Mouse (Mus musculus) hindbrain, embryonic 15.5 days (tissue): ENCODE data around the gene Il11ra1. TPM values are rescaled to one million over a fixed set of nuclear protein-coding genes. Genes with fewer than 3 reads are reported as not detected.
A peak's percentile ranks its signal among the peaks of the same experiment; 100 is the strongest.
"Not testable (repeated sequence)": the region's sequence is repeated elsewhere in the genome, so short reads cannot be mapped to it uniquely, and the experiment has no call there.

Experiments
- ATAC-seq: fragments of 200-750 bp; cut with Nextera tagmentation; 2 replicates; pipeline ENCODE4 v1.8.0; 2017; ENCODE audit warnings: low read depth, moderate number of reproducible peaks, moderate TSS enrichment; ENCODE audit not compliant: low FRiP score
- H3K27ac ChIP-seq: fragments of 300-500 bp; sonication (generic); replicated peaks from 2 replicates; pipeline ENCODE4 v1.5.1; 2015; ENCODE audit warnings: mild to moderate bottlenecking, inconsistent platforms
- H3K27me3 ChIP-seq: fragments of 300-500 bp; sonication (generic); 2 replicates; pipeline ENCODE4 v1.6.1; 2015; ENCODE audit warnings: control low read depth, inconsistent platforms
- H3K36me3 ChIP-seq: fragments of 300-500 bp; sonication (generic); 2 replicates; pipeline ENCODE4 v1.6.1; 2015; ENCODE audit warnings: control low read depth, inconsistent platforms
- H3K4me1 ChIP-seq: fragments of 300-500 bp; sonication (generic); replicated peaks from 2 replicates; pipeline ENCODE4 v1.6.1; 2015; ENCODE audit warnings: control low read depth, inconsistent platforms
- H3K4me2 ChIP-seq: fragments of 300-500 bp; sonication (generic); 2 replicates; pipeline ENCODE4 v1.6.1; 2015; ENCODE audit warnings: moderate library complexity, mild to moderate bottlenecking, inconsistent platforms
- H3K4me3 ChIP-seq: fragments of 300-500 bp; sonication (generic); 2 replicates; pipeline ENCODE4 v1.5.1; 2015; ENCODE audit warnings: mild to moderate bottlenecking, inconsistent platforms
- H3K9ac ChIP-seq: fragments of 300-500 bp; sonication (generic); 2 replicates; pipeline ENCODE4 v1.6.1; 2015; ENCODE audit warnings: inconsistent platforms
- H3K9me3 ChIP-seq: fragments of 300-500 bp; sonication (generic); 2 replicates; pipeline ENCODE4 v1.6.1; 2016; ENCODE audit warnings: control low read depth, inconsistent platforms
- WGBS: fragments of 180-500 bp; shearing (Covaris S2); methylation state at CpG from one replicate; pipeline ENCODE4 v1.1.7; 2015; 5-methylcytosine and 5-hydroxymethylcytosine counted together
- polyA plus RNA-seq: library from polyadenylated mRNA; unstranded; fragments of >200 nt; fragmentation: Nextera tagmentation; extraction: Ambion mirVana; gene quantifications from 2 replicates; pipeline ENCODE4 v1.2.1, GENCODE M21; 2015

The Il11ra1 gene
- polyA plus RNA-seq, 1 experiment from 2014 or later, result 41.6 TPM

GRCm38 (mm10) chr4:41682789-41683188, 17.0 kb upstream of the Il11ra1 start:
- H3K27ac ChIP-seq, result no peak overlapping the region; the same call in 1 of the 2 replicates
- H3K9me3 ChIP-seq, result no peaks in the 10 kb centered on the region
- H3K36me3 ChIP-seq, result no peaks in the 10 kb centered on the region
- peak overlapping the region; percentile 48 for H3K4me2 ChIP-seq
- H3K4me1 ChIP-seq, result peaks cover 46% of the 10 kb centered on the region
- ATAC-seq, result no peak
- no peak overlapping the region for H3K4me3 ChIP-seq
- WGBS, result 31% methylated on average over 6 of the region's 6 CpGs
- H3K9ac ChIP-seq, result 0 out of 2 replicates have a peak overlapping the region, but pooled peaks have one; percentile 2
- no peaks in the 10 kb centered on the region for H3K27me3 ChIP-seq

- H3K27me3 ChIP-seq, H3K9me3 ChIP-seq, H3K9ac ChIP-seq, H3K27ac ChIP-seq, H3K36me3 ChIP-seq: not testable (repeated sequence)
- 3% methylated on average over 8 of the region's 27 CpGs for WGBS
- Histone ChIP-seq H3K4me1 (peaks cover 43% of the 10 kb centered on the region), H3K4me3 (peak overlapping the region; percentile 27; the same call in 1 of the 2 replicates), H3K4me2 (peak overlapping the region; percentile 48)
- peak; percentile 40 for ATAC-seq
Measured at GRCm38 (mm10) chr4:41683303-41683702, 16.5 kb upstream of the Il11ra1 start.

- Histone ChIP-seq H3K27ac (peak overlapping the region; percentile 45; the same call in 1 of the 2 replicates), H3K4me3 (peak overlapping the region; percentile 11; the same call in 1 of the 2 replicates), H3K4me1 (peaks cover 37% of the 10 kb centered on the region), H3K4me2 (peak overlapping the region; percentile 45)
- not testable (repeated sequence) for H3K9me3 ChIP-seq, H3K36me3 ChIP-seq, H3K27me3 ChIP-seq, H3K9ac ChIP-seq
- WGBS, result 3% methylated on average over 24 of the region's 27 CpGs
- peak; percentile 29; the same call in 1 of the 2 replicates for ATAC-seq
Measured at GRCm38 (mm10) chr4:41684131-41684930, 15.5 kb upstream of the Il11ra1 start.

- H3K9me3 ChIP-seq, H3K36me3 ChIP-seq, H3K27ac ChIP-seq, H3K27me3 ChIP-seq, ATAC-seq, H3K4me3 ChIP-seq, H3K9ac ChIP-seq: not testable (repeated sequence)
- H3K4me1 ChIP-seq, result peaks cover 31% of the 10 kb centered on the region
- under 1% methylated on average over 13 of the region's 14 CpGs for WGBS
- 0 out of 2 replicates have a peak overlapping the region, but pooled peaks have one; percentile 45 for H3K4me2 ChIP-seq
Measured at GRCm38 (mm10) chr4:41684931-41685453, 14.8 kb upstream of the Il11ra1 start.

GRCm38 (mm10) chr4:41685882-41686492, 13.8 kb upstream of the Il11ra1 start:
- not testable (repeated sequence) for H3K9me3 ChIP-seq, H3K4me2 ChIP-seq, H3K9ac ChIP-seq, H3K27ac ChIP-seq, H3K4me3 ChIP-seq, H3K27me3 ChIP-seq, H3K36me3 ChIP-seq, ATAC-seq
- 10% methylated on average over 8 of the region's 10 CpGs for WGBS
- H3K4me1 ChIP-seq, result peaks cover 28% of the 10 kb centered on the region

- not testable (repeated sequence) for H3K27ac ChIP-seq
- 27% methylated on average over 1 of the region's 1 CpGs for WGBS
Measured at GRCm38 (mm10) chr4:41688562-41688961, 11.2 kb upstream of the Il11ra1 start.

GRCm38 (mm10) chr4:41690014-41690413, 9.8 kb upstream of the Il11ra1 start:
- H3K4me2 ChIP-seq, H3K4me1 ChIP-seq, H3K36me3 ChIP-seq, H3K4me3 ChIP-seq, H3K9me3 ChIP-seq, ATAC-seq, H3K27me3 ChIP-seq, H3K27ac ChIP-seq, H3K9ac ChIP-seq: not testable (repeated sequence)
- no CpG with 5 or more reads among the region's 4 CpGs for WGBS

More at GRCm38 (mm10) chr4:41688562-41688961, 11.2 kb upstream of the Il11ra1 start:
- not testable (repeated sequence) for H3K4me3 ChIP-seq, H3K4me2 ChIP-seq, ATAC-seq, H3K27me3 ChIP-seq, H3K9ac ChIP-seq, H3K36me3 ChIP-seq, H3K9me3 ChIP-seq
- peaks cover 15% of the 10 kb centered on the region for H3K4me1 ChIP-seq

GRCm38 (mm10) chr4:41693511-41693910, 6.3 kb upstream of the Il11ra1 start:
- not testable (repeated sequence) for H3K9ac ChIP-seq, H3K27me3 ChIP-seq, ATAC-seq, H3K4me3 ChIP-seq, H3K9me3 ChIP-seq, H3K4me1 ChIP-seq, H3K36me3 ChIP-seq, H3K27ac ChIP-seq
- H3K4me2 ChIP-seq, result peak overlapping the region; percentile 24; the same call in 1 of the 2 replicates
- 6% methylated on average over 4 of the region's 4 CpGs for WGBS

- H3K4me1 ChIP-seq, H3K27ac ChIP-seq, H3K36me3 ChIP-seq, H3K9ac ChIP-seq, H3K27me3 ChIP-seq, ATAC-seq, H3K9me3 ChIP-seq: not testable (repeated sequence)
- WGBS, result 2% methylated on average over 17 of the region's 38 CpGs
- Histone ChIP-seq H3K4me3 (peak overlapping the region; percentile 24), H3K4me2 (peak overlapping the region; percentile 45)
Measured at GRCm38 (mm10) chr4:41695800-41696199, 4.0 kb upstream of the Il11ra1 start.

GRCm38 (mm10) chr4:41696452-41696851, 3.3 kb upstream of the Il11ra1 start:
- not testable (repeated sequence) for H3K27ac ChIP-seq, H3K27me3 ChIP-seq, ATAC-seq, H3K9me3 ChIP-seq, H3K4me3 ChIP-seq, H3K36me3 ChIP-seq, H3K4me1 ChIP-seq, H3K9ac ChIP-seq, H3K4me2 ChIP-seq
- WGBS, result 9% methylated on average over 15 of the region's 15 CpGs

- ATAC-seq, H3K27me3 ChIP-seq, H3K36me3 ChIP-seq, H3K9ac ChIP-seq, H3K9me3 ChIP-seq, H3K4me1 ChIP-seq, H3K27ac ChIP-seq: not testable (repeated sequence)
- 15% methylated on average over 35 of the region's 40 CpGs for WGBS
- Histone ChIP-seq H3K4me3 (peak within 1 kb of the TSS; percentile 24), H3K4me2 (peak within 1 kb of the TSS; percentile 45)
Measured at GRCm38 (mm10) chr4:41696930-41697841, 2.6 kb upstream of the Il11ra1 start, which contains the start of gene Cntfr. Gene Cntfr, minus strand, starts transcription at chr4:41697089.
